Mouse (Mus musculus) left cerebral cortex, adult 9 months (tissue): Measurements from ENCODE around the gene Limd2.
"Not testable (repeated sequence)": the region's sequence is repeated elsewhere in the genome, so short reads cannot be mapped to it uniquely, and the experiment has no call there.

Experiments
- DNase-seq, 2 experiments: peaks; one replicate each; pipeline ENCODE4 v3.0.0; 2022; ENCODE audit warnings: low spot score in 2 of 2

Gene Limd2

DNA sequence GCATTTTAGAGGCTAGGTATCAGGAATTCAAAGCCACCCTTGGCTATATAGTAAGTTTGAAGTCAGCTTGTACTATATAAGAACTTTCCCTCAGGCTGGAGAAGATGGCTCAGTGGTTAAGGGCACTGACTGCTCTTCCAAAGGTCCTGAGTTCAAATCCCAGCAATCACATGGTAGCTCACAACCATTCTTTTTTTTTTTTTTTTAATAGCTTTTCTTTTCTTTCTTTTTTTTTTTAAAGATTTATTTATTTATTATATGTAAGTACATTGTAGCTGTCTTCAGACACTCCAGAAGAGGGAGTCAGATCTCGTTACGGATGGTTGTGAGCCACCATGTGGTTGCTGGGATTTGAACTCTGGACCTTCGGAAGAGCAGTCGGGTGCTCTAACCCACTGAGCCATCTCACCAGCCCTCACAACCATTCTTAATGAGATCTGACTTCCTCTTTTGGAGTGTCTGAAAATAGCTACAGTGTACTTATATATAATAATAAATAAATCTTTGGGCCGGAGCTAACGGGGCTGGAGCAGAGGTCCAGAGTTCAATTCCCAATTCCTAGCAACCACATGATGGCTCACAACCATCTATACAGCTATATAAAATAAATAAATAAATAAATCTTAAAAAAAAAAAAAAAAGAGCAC, 33.8 kb downstream of the Limd2 start:
- DNase-seq, result not testable (repeated sequence)

DNA sequence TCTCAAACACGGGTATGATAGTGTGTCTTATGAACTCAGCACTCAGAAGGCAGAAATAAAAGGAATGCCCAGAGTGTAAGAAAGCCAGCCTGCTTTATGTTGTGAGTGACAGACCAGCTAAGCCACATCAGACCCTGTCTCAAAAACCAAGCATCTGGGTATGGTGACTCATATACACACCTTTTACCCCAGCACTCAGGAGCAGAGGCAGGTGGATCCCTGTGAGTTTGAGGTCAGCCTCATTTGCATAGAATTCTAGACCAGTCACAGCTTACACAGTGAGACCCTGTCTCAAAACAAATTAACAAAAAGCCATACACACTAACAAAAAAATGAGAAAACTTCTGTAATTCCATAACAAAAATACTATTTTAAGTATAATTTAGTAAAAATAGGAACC, 34.8 kb downstream of the Limd2 start:
- DNase-seq, result no peak

- no peak for DNase-seq
Observed at GRCm38 (mm10) chr11:106124784-106125183, 35.9 kb downstream of the Limd2 start.

- no peak for DNase-seq
Observed at GRCm38 (mm10) chr11:106122736-106123135, 37.9 kb downstream of the Limd2 start.

DNA sequence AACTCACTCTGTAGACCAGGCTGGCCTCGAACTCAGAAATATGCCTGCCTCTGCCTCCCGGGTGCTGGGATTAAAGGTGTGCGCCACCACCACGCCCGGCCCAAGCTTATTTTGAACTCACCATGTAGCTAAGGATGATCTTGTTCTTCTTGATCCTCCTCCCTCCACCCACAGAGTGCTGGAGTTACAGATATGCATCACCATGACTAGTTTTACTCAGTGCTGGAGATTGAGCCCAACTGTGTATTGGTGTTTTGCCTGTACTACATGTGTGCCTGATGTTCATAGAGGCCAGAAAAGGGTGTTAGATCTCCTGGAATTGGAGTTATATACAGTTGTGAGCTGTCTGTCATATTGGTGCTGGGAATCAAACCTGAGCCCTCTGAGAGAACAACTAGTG, 38.4 kb downstream of the Limd2 start:
- DNase-seq, result no peak

DNA sequence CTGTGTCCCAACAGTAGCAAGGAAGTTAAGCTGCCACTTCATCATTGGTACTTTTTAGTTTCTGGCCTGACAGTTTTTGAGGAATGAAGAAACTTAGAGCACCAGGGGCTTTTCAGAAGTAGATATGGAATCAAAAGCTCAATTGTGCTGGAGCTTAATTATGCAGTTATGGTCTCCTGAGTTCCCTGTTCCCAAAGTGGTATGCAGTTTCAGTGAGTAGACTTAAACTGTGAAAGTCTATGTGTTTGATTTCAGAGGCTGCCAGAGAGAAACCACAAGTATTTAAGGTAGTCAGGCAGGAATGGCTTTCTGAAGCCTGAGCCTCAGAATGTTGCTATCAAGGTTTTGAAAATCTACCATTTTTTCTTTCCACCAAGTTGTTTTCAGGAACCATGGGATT, 49.0 kb downstream of the Limd2 start:
- no peak for DNase-seq
